Mouse (Mus musculus) layer of hippocampus, postnatal 36 days (tissue): ENCODE results near the gene Trir. TPM values are rescaled to one million over a fixed set of nuclear protein-coding genes. Genes with fewer than 3 reads are reported as not detected.

Source experiments
- microRNA-seq, 2 experiments: library from miRNA; unstranded; fragments of <30 nt; microRNA quantifications; one replicate each; pipeline ENCODE4 v1.2.0; 2021
- total RNA-seq, 2 experiments: library from RNA; stranded (reverse); gene quantifications; 2 replicates each; pipeline ENCODE4 v1.2.3; 2021

Trir gene
- total RNA-seq, 2 experiments from 2014 or later = 133 to 136 TPM

Small RNA genes within 50 kb of the gene (microRNA-seq; reads per million reads assigned to microRNA genes)
- gene Mir7070 = 2.1 to 3.3 reads per million in 2 experiments

Other genes starting within 250 kb of the Trir start
- gene Nfix, start 226.5 kb upstream of the Trir start, total RNA-seq = 100 to 1,000 TPM; 387 to 434 TPM
- gene Dand5, start 204.0 kb upstream of the Trir start, total RNA-seq = 10 to 100 TPM in 1 of 2 experiments, 1 to 10 TPM in 1; 9.4 to 10.5 TPM
- gene Gadd45gip1, start 195.3 kb upstream of the Trir start, total RNA-seq = 10 to 100 TPM; 23.2 to 25.7 TPM
- gene Rad23a, start 186.2 kb upstream of the Trir start, total RNA-seq = 10 to 100 TPM; 67.9 to 68.5 TPM
- gene Calr, start 179.9 kb upstream of the Trir start, total RNA-seq = 100 to 1,000 TPM; 557 to 631 TPM
- 10 to 100 TPM; 51.2 to 52.7 TPM for gene Farsa, start 169.8 kb upstream of the Trir start, total RNA-seq
- 10 to 100 TPM; 16.1 to 19.7 TPM for gene Syce2, start 154.7 kb upstream of the Trir start, total RNA-seq
- gene Gcdh, start 132.9 kb upstream of the Trir start, total RNA-seq = 10 to 100 TPM; 39.5 to 46.3 TPM
- under 1 TPM in 1 of 2 experiments, not detected in 1; 0.40 TPM for gene Klf1, start 124.9 kb upstream of the Trir start, total RNA-seq
- 1 to 10 TPM; 3.2 to 3.9 TPM for gene Dnase2a, start 118.3 kb upstream of the Trir start, total RNA-seq
- 10 to 100 TPM; 79.5 TPM for gene Mast1, start 89.5 kb upstream of the Trir start, total RNA-seq
- 1 to 10 TPM in 1 of 2 experiments, under 1 TPM in 1; 0.77 to 1.0 TPM for gene Rtbdn, start 79.8 kb upstream of the Trir start, total RNA-seq
- gene Gm49661, start 57.4 kb upstream of the Trir start, total RNA-seq = not detected
- gene Prdx2, start 57.2 kb upstream of the Trir start, total RNA-seq = 100 to 1,000 TPM; 338 to 356 TPM
- gene Rnaseh2a, start 57.1 kb upstream of the Trir start, total RNA-seq = 10 to 100 TPM; 35.3 to 36.8 TPM
- 10 to 100 TPM; 59.9 to 73.6 TPM for gene Junb, start 48.1 kb upstream of the Trir start, total RNA-seq
- gene Hook2, start 36.2 kb upstream of the Trir start, total RNA-seq = 1 to 10 TPM; 7.8 to 9.7 TPM
- gene Best2, start 12.3 kb upstream of the Trir start, total RNA-seq = not detected
- 100 to 1,000 TPM; 120 to 121 TPM for gene Asna1, start 1.5 kb upstream of the Trir start, total RNA-seq
- gene Tnpo2, start 10.1 kb downstream of the Trir start, total RNA-seq = 100 to 1,000 TPM; 147 to 149 TPM
- gene Fbxw9, start 33.2 kb downstream of the Trir start, total RNA-seq = 10 to 100 TPM; 22.8 to 24.1 TPM
- gene Gm5741, start 41.2 kb downstream of the Trir start, total RNA-seq = not detected
- gene Dhps, start 44.9 kb downstream of the Trir start, total RNA-seq = 10 to 100 TPM; 52.1 to 60.6 TPM
- gene Wdr83os, start 53.9 kb downstream of the Trir start, total RNA-seq = 10 to 100 TPM; 55.0 to 65.7 TPM
- gene Wdr83, start 54.5 kb downstream of the Trir start, total RNA-seq = 10 to 100 TPM; 26.1 to 28.4 TPM
- gene Man2b1, start 56.4 kb downstream of the Trir start, total RNA-seq = 10 to 100 TPM; 30.5 to 36.8 TPM
- gene Zfp791, start 96.3 kb downstream of the Trir start, total RNA-seq = 1 to 10 TPM; 6.8 to 8.0 TPM
- not detected for gene Cks1brt, start 125.1 kb downstream of the Trir start, total RNA-seq
- gene Olfr371, start 199.2 kb downstream of the Trir start, total RNA-seq = not detected